9 mouse cellular contexts compared by ENCODE assay signal in the genomic region with DNA sequence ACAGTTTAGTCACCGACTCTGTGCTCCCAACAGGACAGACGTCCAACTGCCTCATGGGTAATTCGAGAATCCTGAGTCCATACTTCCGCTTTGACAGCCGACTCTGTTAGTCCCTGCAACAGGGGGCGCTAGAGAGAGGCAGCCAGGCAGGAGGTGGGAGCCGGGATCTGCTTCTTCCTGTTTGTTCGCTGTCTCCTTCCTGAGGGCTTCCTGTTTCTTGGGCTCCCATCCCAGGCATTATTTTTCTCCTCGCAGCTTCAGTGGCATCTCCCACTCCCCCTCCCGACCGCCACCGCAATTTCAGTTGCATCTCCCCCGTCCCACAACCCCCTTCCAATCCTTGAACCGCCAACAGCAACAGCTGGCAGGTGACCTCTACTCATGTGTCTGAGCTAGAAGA.
A peak's percentile ranks its signal among the peaks of the same experiment; 100 is the strongest.
DNase-seq lines count a peak whose midpoint lies in the region; ATAC-seq lines count a peak whose summit lies in the region.
"Had no signal": no experiment of that assay in that cellular context is flagged by ENCODE, and none has a peak within 500 bp of the region (broad histone marks: within the 10 kb centered on the region; RNA-seq: fewer than 3 reads in every experiment).

No protein-coding gene starts in this region.

- peaks cover 9% of the 10 kb centered on the region; the same call in 1 of the 2 replicates for H3K4me1 ChIP-seq in embryonic facial prominence, embryonic 14.5 days (ENCODE audit: control insufficient read depth, insufficient read depth, low read length)
- peaks cover 8% of the 10 kb centered on the region for H3K4me1 ChIP-seq in midbrain, embryonic 16.5 days (ENCODE audit: control insufficient read depth, insufficient read depth, low read length)

- 42% methylated on average over 14 of the region's 14 CpGs for WGBS in embryonic facial prominence, embryonic 14.5 days
- 82% methylated on average over 14 of the region's 14 CpGs for WGBS in midbrain, embryonic 16.5 days

- DNase-seq in urinary bladder, postnatal 14 days (ENCODE audit: low spot score), result peak; percentile 23
- no peak for DNase-seq in urinary bladder, adult 18-20 months (ENCODE audit: low spot score in 2 of 2)
- DNase-seq in embryonic facial prominence, embryonic 14.5 days (ENCODE audit: low spot score), result peak; percentile 45
- peak; percentile 81 for DNase-seq in heart, postnatal 4 days
- peak; percentile 68 to 79 for DNase-seq in lung, adult 18-20 months
- peak; percentile 76 for DNase-seq in testis, postnatal 14 days (ENCODE audit: low spot score)
- no peak for DNase-seq in cerebellum, adult 11-12 months

- no peak overlapping the region for H3K4me2 ChIP-seq in embryonic facial prominence, embryonic 14.5 days (ENCODE audit: low read depth, low read length)
- no peak overlapping the region for H3K4me2 ChIP-seq in midbrain, embryonic 16.5 days (ENCODE audit: low read length)
- H3K4me2 ChIP-seq: limb, embryonic 12.5 days had no signal

- no peak overlapping the region for H3K9ac ChIP-seq in embryonic facial prominence, embryonic 14.5 days (ENCODE audit: low read depth, low read length)
- no peak overlapping the region for H3K9ac ChIP-seq in midbrain, embryonic 16.5 days (ENCODE audit: low read depth, low read length)
- H3K9ac ChIP-seq: limb, embryonic 12.5 days had no signal

- H3K9me3 ChIP-seq in embryonic facial prominence, embryonic 14.5 days (ENCODE audit: control insufficient read depth, low read length), result no peaks in the 10 kb centered on the region
- H3K9me3 ChIP-seq in midbrain, embryonic 16.5 days (replicated peaks; ENCODE audit: control insufficient read depth, low read length, poor library complexity, severe bottlenecking), result no peaks in the 10 kb centered on the region
- H3K9me3 ChIP-seq: limb, embryonic 12.5 days had no signal

- ATAC-seq in embryonic facial prominence, embryonic 14.5 days (ENCODE audit: low read depth), result no peak
- no peak for ATAC-seq in midbrain, embryonic 16.5 days

- H3K27ac ChIP-seq in embryonic facial prominence, embryonic 14.5 days (replicated peaks; ENCODE audit: low read depth, low read length), result no peak overlapping the region
- no peak overlapping the region for H3K27ac ChIP-seq in midbrain, embryonic 16.5 days (ENCODE audit: low read length)
- H3K27ac ChIP-seq: limb, embryonic 12.5 days had no signal

- no peak overlapping the region for H3K4me3 ChIP-seq in embryonic facial prominence, embryonic 14.5 days (ENCODE audit: low read depth, low read length)
- H3K4me3 ChIP-seq in midbrain, embryonic 16.5 days (ENCODE audit: low read depth, low read length), result no peak overlapping the region
- H3K4me3 ChIP-seq: limb, embryonic 12.5 days had no signal

- H3K36me3 ChIP-seq in embryonic facial prominence, embryonic 14.5 days (ENCODE audit: control insufficient read depth, insufficient read depth, low read length), result no peaks in the 10 kb centered on the region
- no peaks in the 10 kb centered on the region for H3K36me3 ChIP-seq in midbrain, embryonic 16.5 days (ENCODE audit: control insufficient read depth, insufficient read depth, low read length)
- H3K36me3 ChIP-seq: limb, embryonic 12.5 days had no signal

- no peaks in the 10 kb centered on the region for H3K27me3 ChIP-seq in embryonic facial prominence, embryonic 14.5 days (replicated peaks; ENCODE audit: control insufficient read depth, insufficient read depth, low read length)
- H3K27me3 ChIP-seq in midbrain, embryonic 16.5 days (ENCODE audit: control insufficient read depth, insufficient read depth, low read depth, low read length), result no peaks in the 10 kb centered on the region

Comparison
In these comparisons a context has a peak if more than half of its experiments do, and no peak if none do; other contexts are left out.
1. DNase-seq: peak in urinary bladder, postnatal 14 days (single experiment), embryonic facial prominence, embryonic 14.5 days (single experiment), heart, postnatal 4 days (single experiment), lung, adult 18-20 months (2 of 2) and testis, postnatal 14 days (single experiment); none in urinary bladder, adult 18-20 months (0 of 2) and cerebellum, adult 11-12 months (single experiment).